Mouse (Mus musculus): Measurements from ENCODE around the gene Vps13c.

- TF ChIP-seq TCF12 (IDR thresholded peaks at IDR 0.05; ENCODE audit: low read depth, low read length), result no peak
- no peak for TF ChIP-seq JUN (IDR thresholded peaks at IDR 0.05; ENCODE audit: insufficient read depth, low read depth, low read length)
- TF ChIP-seq CTCF (conservative IDR thresholded peaks at IDR 0.05 in 1 of 2, IDR thresholded peaks at IDR 0.05 in 1 of 2; ENCODE audit: low read depth in 2 of 2, low read length in 2 of 2), result no peak
- no peak for TF ChIP-seq BHLHE40 (IDR thresholded peaks at IDR 0.05; ENCODE audit: low read depth, low read length)
- no peak for TF ChIP-seq ZC3H11A (IDR thresholded peaks at IDR 0.05; ENCODE audit: low read depth, low read length)
- TF ChIP-seq EP300 (IDR thresholded peaks at IDR 0.05; ENCODE audit: low read length), result no peak
- no peak for TF ChIP-seq MAX (IDR thresholded peaks at IDR 0.05; ENCODE audit: low read length)
- no peak for TF ChIP-seq RCOR1 (conservative IDR thresholded peaks at IDR 0.05; ENCODE audit: low read depth, low read length)
- TF ChIP-seq MAFK (IDR thresholded peaks at IDR 0.05; ENCODE audit: insufficient replicate concordance, low read length), result no peak
- TF ChIP-seq POLR2A (IDR thresholded peaks at IDR 0.05; ENCODE audit: low read depth, low read length), result no peak
- TF ChIP-seq NRF1 (IDR thresholded peaks at IDR 0.05; ENCODE audit: low read depth, low read length), result no peak
- no peak for TF ChIP-seq ELF1 (IDR thresholded peaks at IDR 0.05; ENCODE audit: low read depth, low read length)
- TF ChIP-seq USF1 (IDR thresholded peaks at IDR 0.05; ENCODE audit: low read depth, low read length), result no peak
Measured at GRCm38 (mm10) chr9:67975491-67975890, 135.3 kb downstream of the Vps13c start.
